Mouse (Mus musculus) lung, adult 2 months (tissue): ENCODE measurements around the gene Tmem144.

Experiments
- CTCF ChIP-seq: fragments of 200-500 bp; IDR thresholded peaks from 2 replicates; pipeline ENCODE4 v1.5.1; 2011; ENCODE audit warnings: mild to moderate bottlenecking, low read length, control low read depth; ENCODE audit not compliant: insufficient read depth
- POLR2A ChIP-seq: fragments of 200-500 bp; IDR thresholded peaks from 2 replicates; pipeline ENCODE4 v1.6.1; 2011; ENCODE audit warnings: low read depth, mild to moderate bottlenecking, control low read depth, low read length, borderline replicate concordance; ENCODE audit errors: extremely low read depth

GRCm38 (mm10) chr3:79821131-79821530 lies 31.4 kb downstream of the Tmem144 start:
- TF ChIP-seq CTCF (no peak), POLR2A (no peak)
